Mouse (Mus musculus): Measurements from ENCODE around the gene Arhgef2. TPM values are rescaled to one million over a fixed set of nuclear protein-coding genes. Genes with fewer than 3 reads are reported as not detected.

Arhgef2 gene
- polyA plus RNA-seq, 1 experiment: 80.7 TPM

DNA sequence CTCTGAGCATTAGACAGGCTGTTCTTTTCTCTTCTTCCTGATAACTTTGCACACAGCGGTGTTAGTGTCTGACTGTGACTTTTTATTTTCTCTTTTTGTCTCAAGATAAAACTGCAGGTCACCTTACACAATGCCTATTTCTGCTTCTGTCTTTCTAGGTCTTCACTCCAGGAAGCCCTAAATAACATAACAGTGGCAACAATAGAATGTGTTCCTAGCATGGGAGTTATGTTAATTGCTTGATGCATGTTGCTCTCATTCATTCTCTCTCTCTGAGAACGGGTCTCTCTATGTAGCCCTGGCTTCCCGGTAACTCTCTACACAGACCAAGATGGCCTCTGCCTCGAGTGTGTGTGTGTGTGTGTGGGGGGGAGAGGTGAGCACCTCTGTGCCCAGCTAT, 3.3 kb upstream of the Arhgef2 start:
- H3K4me3 ChIP-seq (ENCODE audit: insufficient read depth, low read depth, low read length): no peak overlapping the region
- no peak for DNase-seq
- no peak for TF ChIP-seq POLR2A (IDR thresholded peaks at IDR 0.05; ENCODE audit: low read depth, low read length)
- TF ChIP-seq CTCF (conservative IDR thresholded peaks at IDR 0.05; ENCODE audit: insufficient read depth, insufficient read length, low read depth, low read length): no peak
- H3K27ac ChIP-seq (ENCODE audit: insufficient read depth, low read depth, low read length): no peak overlapping the region
- no peaks in the 10 kb centered on the region; the same call in 1 of the 2 replicates for H3K4me1 ChIP-seq (ENCODE audit: control insufficient read depth, insufficient read depth, low read length)
- H3K27me3 ChIP-seq (replicated peaks; ENCODE audit: control insufficient read depth, insufficient read depth, low read length): no peaks in the 10 kb centered on the region
- no peaks in the 10 kb centered on the region for H3K36me3 ChIP-seq (ENCODE audit: control insufficient read depth, insufficient read depth, low read length)
- WGBS: 66% methylated on average over 4 of the region's 4 CpGs

DNA sequence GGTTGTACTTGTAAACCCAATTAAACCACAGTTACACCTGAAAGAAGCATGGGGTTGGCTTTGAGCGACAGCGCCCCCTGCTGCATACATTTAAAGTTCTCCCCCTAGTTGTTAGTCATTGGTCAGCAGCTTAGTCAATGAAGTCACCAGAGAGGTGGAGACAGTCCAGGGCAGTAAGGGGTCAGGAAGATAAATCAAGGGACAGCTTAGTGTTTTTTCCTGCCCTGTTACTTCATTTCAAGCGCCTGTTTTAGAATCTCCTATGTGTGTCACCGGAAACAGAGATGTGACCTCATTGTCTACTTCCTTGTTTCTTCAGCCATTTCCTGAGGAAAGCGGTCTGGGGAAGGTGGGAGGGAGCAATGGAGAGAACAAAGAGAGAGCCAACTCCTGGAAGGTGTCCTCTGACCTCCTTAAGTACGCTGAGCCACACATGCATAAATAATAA, 2.0 kb upstream of the Arhgef2 start:
- Histone ChIP-seq H3K4me3 (ENCODE audit: insufficient read depth, low read depth, low read length) (no peak overlapping the region), H3K27me3 (replicated peaks; ENCODE audit: control insufficient read depth, insufficient read depth, low read length) (no peaks in the 10 kb centered on the region)

DNA sequence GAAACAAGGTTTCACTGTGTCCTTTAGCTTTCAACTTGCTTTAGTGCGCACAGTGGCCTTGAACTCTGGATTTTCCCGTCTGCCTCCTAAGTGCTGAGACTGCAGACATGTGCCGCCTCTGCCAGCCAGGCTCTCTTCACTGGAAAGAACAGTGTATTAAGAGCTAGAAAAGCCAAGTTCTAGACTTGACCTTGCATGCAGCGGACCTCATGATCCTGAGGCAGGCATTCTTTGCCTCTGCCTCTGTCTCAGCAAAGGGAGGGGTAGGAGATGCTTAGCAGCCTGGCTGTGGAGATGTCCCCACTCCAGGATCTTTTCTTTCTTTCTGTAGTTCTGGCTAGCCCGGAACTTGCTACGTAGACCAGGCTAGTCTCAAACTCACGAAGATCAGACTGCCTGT, 903 bp upstream of the Arhgef2 start:
- H3K4me1 ChIP-seq (ENCODE audit: control insufficient read depth, insufficient read depth, low read length): peaks cover 3% of the 10 kb centered on the region; the same call in 1 of the 2 replicates
- WGBS: 91% methylated on average over 7 of the region's 7 CpGs

More for the DNA sequence above, 2.0 kb upstream of the Arhgef2 start:
- Histone ChIP-seq H3K36me3 (ENCODE audit: control insufficient read depth, insufficient read depth, low read length) (no peaks in the 10 kb centered on the region), H3K27ac (ENCODE audit: insufficient read depth, low read depth, low read length) (peak overlapping the region; percentile 11; the same call in 1 of the 2 replicates), H3K4me1 (ENCODE audit: control insufficient read depth, insufficient read depth, low read length) (no peaks in the 10 kb centered on the region; the same call in 1 of the 2 replicates)
- 6% methylated on average over 6 of the region's 6 CpGs for WGBS
- DNase-seq: peak; percentile 94
- TF ChIP-seq CTCF (conservative IDR thresholded peaks at IDR 0.05; ENCODE audit: insufficient read depth, insufficient read length, low read depth, low read length) (peak; percentile 94), POLR2A (IDR thresholded peaks at IDR 0.05; ENCODE audit: low read depth, low read length) (no peak)

DNA sequence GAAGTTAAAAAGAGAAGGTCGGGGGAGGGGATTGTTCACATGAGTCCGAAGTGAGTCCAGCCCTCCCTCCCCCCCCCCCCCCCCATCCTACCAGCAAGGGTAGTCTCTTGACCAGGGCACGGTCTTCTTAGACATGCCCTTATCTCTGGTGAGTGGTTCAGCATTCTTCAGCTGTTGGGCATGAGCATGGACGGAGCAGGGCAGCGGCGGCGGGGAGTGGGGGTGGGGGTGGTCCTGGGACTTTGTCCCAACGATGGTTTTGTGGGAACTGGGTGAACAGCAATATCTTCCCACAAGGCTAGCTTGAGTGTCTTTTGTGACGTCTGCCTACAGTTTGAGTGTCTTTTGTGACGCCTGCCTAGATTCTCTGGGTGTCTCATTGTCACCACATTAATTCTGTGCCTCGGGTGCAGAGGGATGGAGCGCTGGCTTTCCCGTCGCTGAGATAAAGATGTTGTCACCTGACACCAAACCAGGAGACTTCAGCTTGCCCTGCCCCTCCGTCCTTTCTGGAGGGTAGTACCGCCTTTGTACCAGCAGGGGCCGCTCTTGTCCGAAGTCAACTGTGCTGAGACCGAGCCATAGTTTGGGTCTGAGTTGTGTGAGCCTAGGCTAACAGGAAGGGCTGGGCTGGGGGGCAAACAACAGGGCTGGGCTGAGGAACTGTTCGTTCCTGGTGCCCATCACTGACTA, 1.4 kb downstream of the Arhgef2 start:
- Histone ChIP-seq H3K36me3 (ENCODE audit: control insufficient read depth, insufficient read depth, low read length) (no peaks in the 10 kb centered on the region), H3K4me3 (ENCODE audit: insufficient read depth, low read depth, low read length) (peak overlapping the region; percentile 3; the same call in 1 of the 2 replicates), H3K4me1 (ENCODE audit: control insufficient read depth, insufficient read depth, low read length) (peaks cover 3% of the 10 kb centered on the region; the same call in 1 of the 2 replicates), H3K27me3 (replicated peaks; ENCODE audit: control insufficient read depth, insufficient read depth, low read length) (no peaks in the 10 kb centered on the region), H3K27ac (ENCODE audit: insufficient read depth, low read depth, low read length) (no peak overlapping the region)
- DNase-seq: peak; percentile 92
- 1% methylated on average over 20 of the region's 20 CpGs for WGBS
- peak; percentile 97 for TF ChIP-seq CTCF (conservative IDR thresholded peaks at IDR 0.05; ENCODE audit: insufficient read depth, insufficient read length, low read depth, low read length)
- no peak for TF ChIP-seq POLR2A (IDR thresholded peaks at IDR 0.05; ENCODE audit: low read depth, low read length)

More for the DNA sequence above, 903 bp upstream of the Arhgef2 start:
- H3K27ac ChIP-seq (ENCODE audit: insufficient read depth, low read depth, low read length): no peak overlapping the region
- TF ChIP-seq POLR2A (IDR thresholded peaks at IDR 0.05; ENCODE audit: low read depth, low read length) (no peak), CTCF (conservative IDR thresholded peaks at IDR 0.05; ENCODE audit: insufficient read depth, insufficient read length, low read depth, low read length) (no peak)
- H3K27me3 ChIP-seq (replicated peaks; ENCODE audit: control insufficient read depth, insufficient read depth, low read length): no peaks in the 10 kb centered on the region
- no peak overlapping the region for H3K4me3 ChIP-seq (ENCODE audit: insufficient read depth, low read depth, low read length)
- no peaks in the 10 kb centered on the region for H3K36me3 ChIP-seq (ENCODE audit: control insufficient read depth, insufficient read depth, low read length)
- no peak for DNase-seq

DNA sequence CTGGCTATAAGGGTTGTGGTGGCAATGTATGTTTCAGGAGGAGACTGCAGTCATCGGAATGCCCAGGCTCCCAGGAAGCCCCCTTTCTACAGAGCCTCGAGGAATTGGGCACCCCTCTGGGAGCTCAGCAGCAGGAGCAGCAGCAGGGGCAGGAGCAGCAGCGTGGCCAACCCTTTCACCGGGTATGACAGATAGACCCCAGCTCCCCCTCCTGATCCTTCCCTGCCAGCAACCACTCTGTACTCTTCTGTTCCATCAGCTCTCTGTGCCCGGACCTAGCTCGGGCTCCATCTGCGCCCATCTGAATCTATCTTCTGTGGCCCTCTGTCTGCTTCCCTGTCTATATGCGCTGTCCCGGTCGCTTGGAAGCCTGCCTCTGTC, 2.0 kb downstream of the Arhgef2 start:
- Histone ChIP-seq H3K27ac (ENCODE audit: insufficient read depth, low read depth, low read length) (no peak overlapping the region), H3K4me3 (ENCODE audit: insufficient read depth, low read depth, low read length) (peak overlapping the region; percentile 3; the same call in 1 of the 2 replicates), H3K27me3 (replicated peaks; ENCODE audit: control insufficient read depth, insufficient read depth, low read length) (no peaks in the 10 kb centered on the region), H3K36me3 (ENCODE audit: control insufficient read depth, insufficient read depth, low read length) (no peaks in the 10 kb centered on the region), H3K4me1 (ENCODE audit: control insufficient read depth, insufficient read depth, low read length) (peaks cover 3% of the 10 kb centered on the region; the same call in 1 of the 2 replicates)
- TF ChIP-seq CTCF (conservative IDR thresholded peaks at IDR 0.05; ENCODE audit: insufficient read depth, insufficient read length, low read depth, low read length) (no peak), POLR2A (IDR thresholded peaks at IDR 0.05; ENCODE audit: low read depth, low read length) (no peak)
- WGBS: 35% methylated on average over 10 of the region's 10 CpGs
- DNase-seq: no peak

DNA sequence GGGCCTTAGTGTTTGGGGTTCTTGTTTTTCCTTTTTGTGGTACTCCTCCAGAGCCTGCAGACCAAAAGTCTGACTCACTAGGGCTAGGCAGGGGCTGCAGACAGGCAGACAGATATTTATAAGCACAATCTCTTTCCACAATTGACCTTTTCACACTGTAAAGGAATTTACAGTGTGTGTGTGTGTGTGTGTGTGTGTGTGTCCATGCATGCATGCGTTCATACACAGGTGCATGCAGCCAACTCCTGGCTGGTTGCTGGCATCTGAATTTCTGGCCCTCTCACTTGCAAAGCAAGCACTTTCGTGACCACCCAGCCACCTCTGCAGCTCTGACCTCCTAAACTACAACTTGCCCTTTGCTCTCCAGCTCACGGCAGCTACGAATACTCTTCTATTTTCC, 3.3 kb downstream of the Arhgef2 start:
- Histone ChIP-seq H3K4me1 (ENCODE audit: control insufficient read depth, insufficient read depth, low read length) (peaks cover 3% of the 10 kb centered on the region; the same call in 1 of the 2 replicates), H3K27me3 (replicated peaks; ENCODE audit: control insufficient read depth, insufficient read depth, low read length) (no peaks in the 10 kb centered on the region), H3K4me3 (ENCODE audit: insufficient read depth, low read depth, low read length) (no peak overlapping the region), H3K27ac (ENCODE audit: insufficient read depth, low read depth, low read length) (no peak overlapping the region), H3K36me3 (ENCODE audit: control insufficient read depth, insufficient read depth, low read length) (no peaks in the 10 kb centered on the region)
- WGBS: 41% methylated on average over 4 of the region's 4 CpGs
- no peak for TF ChIP-seq CTCF (conservative IDR thresholded peaks at IDR 0.05; ENCODE audit: insufficient read depth, insufficient read length, low read depth, low read length)
- TF ChIP-seq POLR2A (IDR thresholded peaks at IDR 0.05; ENCODE audit: low read depth, low read length): no peak
- DNase-seq: peak; percentile 58

DNA sequence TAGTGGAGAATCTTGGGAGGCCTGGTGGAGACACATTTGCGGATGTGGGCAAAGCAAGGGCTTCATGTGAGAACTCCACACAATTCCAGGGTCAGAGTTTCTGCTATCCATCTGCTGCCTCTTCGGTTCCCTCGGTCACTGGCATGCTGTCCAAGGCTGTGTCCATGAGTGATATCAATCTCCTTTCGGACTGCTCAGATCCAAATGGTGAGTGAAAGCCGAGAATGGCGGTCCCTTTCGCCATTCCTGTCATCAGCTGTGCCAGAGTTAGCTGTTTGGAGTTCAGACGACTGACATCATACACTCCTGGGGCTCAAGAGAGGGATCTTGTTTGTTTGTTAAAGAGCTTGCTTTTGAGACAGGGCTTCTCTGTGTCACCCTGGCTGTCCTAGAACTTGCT, 8.7 kb downstream of the Arhgef2 start:
- no peak overlapping the region for H3K4me3 ChIP-seq (ENCODE audit: insufficient read depth, low read depth, low read length)
- H3K27me3 ChIP-seq (replicated peaks; ENCODE audit: control insufficient read depth, insufficient read depth, low read length): no peaks in the 10 kb centered on the region
- no peaks in the 10 kb centered on the region for H3K36me3 ChIP-seq (ENCODE audit: control insufficient read depth, insufficient read depth, low read length)
- no peak for DNase-seq
- peak overlapping the region; percentile 58; the same call in 1 of the 2 replicates for H3K27ac ChIP-seq (ENCODE audit: insufficient read depth, low read depth, low read length)
- H3K4me1 ChIP-seq (ENCODE audit: control insufficient read depth, insufficient read depth, low read length): peaks cover 17% of the 10 kb centered on the region
- TF ChIP-seq POLR2A (IDR thresholded peaks at IDR 0.05; ENCODE audit: low read depth, low read length) (no peak), CTCF (conservative IDR thresholded peaks at IDR 0.05; ENCODE audit: insufficient read depth, insufficient read length, low read depth, low read length) (no peak)
- WGBS: 80% methylated on average over 8 of the region's 8 CpGs
